Mouse (Mus musculus): Measurements from ENCODE around the gene Atr.

- TF ChIP-seq CTCF (IDR thresholded peaks at IDR 0.05) (no peak), POLR2A (IDR thresholded peaks at IDR 0.05; ENCODE audit: insufficient read depth, low read depth, low read length) (no peak), EP300 (IDR thresholded peaks at IDR 0.05; ENCODE audit: insufficient read depth, low read depth, low read length) (no peak)
Observed at GRCm38 (mm10) chr9:95979896-95980295, 122.5 kb downstream of the Atr start.

Measured in heart, adult 2 months (tissue).